Mouse (Mus musculus) embryonic facial prominence, embryonic 11.5 days (tissue): Measurements from ENCODE around the gene Pxmp2. TPM values are rescaled to one million over a fixed set of nuclear protein-coding genes. Genes with fewer than 3 reads are reported as not detected.

Experiments used
- ATAC-seq: fragments of 200-750 bp; cut with Nextera tagmentation; replicated peaks from 2 replicates; pipeline ENCODE4 v1.8.0; 2017; ENCODE audit warnings: low read depth; ENCODE audit not compliant: insufficient number of reproducible peaks, low FRiP score, low TSS enrichment
- DNase-seq: peaks from one replicate; pipeline ENCODE4 v3.0.0-alpha.2; 2015; ENCODE audit warnings: low spot score
- H3K27ac ChIP-seq: fragments of 300-500 bp; sonication (generic); replicated peaks from 2 replicates; pipeline ENCODE4 v1.5.1; 2014; ENCODE audit warnings: mild to moderate bottlenecking, low read depth, low read length, control low read depth
- H3K27me3 ChIP-seq: fragments of 300-500 bp; sonication (generic); 2 replicates; pipeline ENCODE4 v1.6.1; 2014; ENCODE audit warnings: mild to moderate bottlenecking, low read length, moderate library complexity, mixed read lengths; ENCODE audit not compliant: control insufficient read depth, insufficient read depth
- H3K36me3 ChIP-seq: fragments of 300-500 bp; sonication (generic); replicated peaks from 2 replicates; pipeline ENCODE4 v1.6.1; 2014; ENCODE audit warnings: low read depth, mild to moderate bottlenecking, low read length, moderate library complexity, mixed read lengths; ENCODE audit not compliant: control insufficient read depth, insufficient read depth
- H3K4me1 ChIP-seq: fragments of 300-500 bp; sonication (generic); 2 replicates; pipeline ENCODE4 v1.6.1; 2014; ENCODE audit warnings: low read length, mixed read lengths; ENCODE audit not compliant: control insufficient read depth, insufficient read depth
- H3K4me2 ChIP-seq: fragments of 300-500 bp; sonication (generic); 2 replicates; pipeline ENCODE4 v1.6.1; 2014; ENCODE audit warnings: low read depth, mild to moderate bottlenecking, control low read depth, low read length, moderate library complexity
- H3K4me3 ChIP-seq: fragments of 300-500 bp; sonication (generic); 2 replicates; pipeline ENCODE4 v1.5.1; 2014; ENCODE audit warnings: low read depth, low read length, control low read depth
- H3K9ac ChIP-seq: fragments of 300-500 bp; sonication (generic); replicated peaks from 2 replicates; pipeline ENCODE4 v1.6.1; 2014; ENCODE audit warnings: mild to moderate bottlenecking, control low read depth, low read length
- H3K9me3 ChIP-seq: fragments of 300-500 bp; sonication (generic); replicated peaks from 2 replicates; pipeline ENCODE4 v1.6.1; 2016; ENCODE audit warnings: mild to moderate bottlenecking, low read length, inconsistent platforms, mixed read lengths; ENCODE audit not compliant: control insufficient read depth
- WGBS: fragments of 180-500 bp; shearing (Covaris S2); extraction: QIAGEN DNeasy Blood & Tissue Kit; methylation state at CpG from one replicate; pipeline ENCODE4 v1.1.7; 2014; 5-methylcytosine and 5-hydroxymethylcytosine counted together
- polyA plus RNA-seq: library from polyadenylated mRNA; unstranded; fragments of >200 nt; fragmentation: Nextera tagmentation; extraction: Ambion mirVana; gene quantifications from 2 replicates; pipeline ENCODE4 v1.2.1, GENCODE M21; 2014

The Pxmp2 gene
- polyA plus RNA-seq, 1 experiment from 2014 or later = 7.8 TPM

DNA sequence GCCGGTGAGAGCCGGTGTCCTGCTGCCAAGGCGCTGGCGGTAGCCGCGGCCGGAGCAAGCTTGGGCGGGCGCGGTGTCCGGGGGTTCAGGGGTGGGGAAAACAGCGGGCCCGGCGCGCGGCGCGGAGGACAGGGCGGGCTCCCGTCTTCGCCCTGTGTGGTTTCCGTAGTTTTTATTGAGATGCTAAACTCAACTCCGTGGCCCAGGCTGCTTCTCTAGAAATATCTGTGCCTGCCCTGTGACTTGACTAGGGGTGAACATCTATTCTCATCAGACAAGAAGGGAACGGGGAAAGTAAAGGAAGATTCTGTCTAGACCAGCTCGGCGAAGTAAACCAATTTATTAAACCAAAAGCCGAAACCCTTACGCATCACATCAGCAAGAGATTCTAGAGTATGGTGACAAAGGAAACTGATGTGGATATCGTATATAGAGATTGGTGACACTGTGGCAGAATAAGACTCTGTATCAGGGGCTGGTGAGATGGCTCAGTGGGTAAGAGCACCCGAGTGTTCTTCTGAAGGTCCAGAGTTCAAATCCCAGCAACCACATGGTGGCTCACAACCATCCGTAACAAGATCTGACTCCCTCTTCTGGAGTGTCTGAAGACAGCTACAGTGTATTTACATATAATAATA lies 579 bp upstream of the Pxmp2 start:
- peak overlapping the region; percentile 90 for H3K4me2 ChIP-seq
- WGBS = 3% methylated on average over 30 of the region's 31 CpGs
- H3K9ac ChIP-seq = peak overlapping the region; percentile 85
- no peaks in the 10 kb centered on the region for H3K4me1 ChIP-seq
- H3K4me3 ChIP-seq = peak overlapping the region; percentile 66
- H3K27me3 ChIP-seq = peaks cover 8% of the 10 kb centered on the region; the same call in 1 of the 2 replicates
- DNase-seq (no peak), ATAC-seq (peak; percentile 72)
- H3K27ac ChIP-seq = peak overlapping the region; percentile 38; the same call in 1 of the 2 replicates
- H3K36me3 ChIP-seq = no peaks in the 10 kb centered on the region; the same call in 1 of the 2 replicates
- no peaks in the 10 kb centered on the region for H3K9me3 ChIP-seq

DNA sequence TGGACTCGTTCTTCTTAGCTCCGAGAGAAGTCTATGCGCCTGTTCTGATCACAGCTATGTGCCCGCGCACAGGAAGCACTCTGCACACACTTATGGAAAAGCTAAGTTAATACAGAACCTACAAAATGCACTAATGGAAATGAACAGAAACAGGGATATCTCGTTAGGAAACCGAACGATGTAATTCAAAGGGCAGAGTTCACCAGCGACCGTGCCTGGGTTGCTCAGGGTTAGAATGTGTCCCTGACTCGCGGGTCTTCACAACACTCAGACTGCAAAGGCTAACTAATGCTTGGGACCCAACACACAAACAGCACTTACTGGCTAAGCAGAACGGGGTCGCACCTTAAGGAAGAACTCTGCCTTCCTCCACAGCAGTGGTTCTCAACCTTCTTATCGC lies 830 bp downstream of the Pxmp2 start:
- Histone ChIP-seq H3K9ac (peak overlapping the region; percentile 18; the same call in 1 of the 2 replicates), H3K27me3 (peaks cover 8% of the 10 kb centered on the region; the same call in 1 of the 2 replicates), H3K36me3 (no peaks in the 10 kb centered on the region), H3K4me1 (no peaks in the 10 kb centered on the region), H3K4me2 (peak overlapping the region; percentile 90), H3K27ac (no peak overlapping the region), H3K4me3 (peak overlapping the region; percentile 66), H3K9me3 (no peaks in the 10 kb centered on the region)
- ATAC-seq = no peak
- peak; percentile 5 for DNase-seq
- WGBS = 9% methylated on average over 15 of the region's 15 CpGs

- no peak overlapping the region for H3K4me3 ChIP-seq
- H3K4me1 ChIP-seq = no peaks in the 10 kb centered on the region
- no peak for ATAC-seq
- H3K4me2 ChIP-seq = no peak overlapping the region; the same call in 1 of the 2 replicates
- 9% methylated on average over 4 of the region's 4 CpGs for WGBS
- peaks cover 8% of the 10 kb centered on the region; the same call in 1 of the 2 replicates for H3K27me3 ChIP-seq
- no peak overlapping the region for H3K27ac ChIP-seq
- peak; percentile 65 for DNase-seq
- H3K9ac ChIP-seq = no peak overlapping the region
- no peaks in the 10 kb centered on the region for H3K36me3 ChIP-seq
- H3K9me3 ChIP-seq = no peaks in the 10 kb centered on the region
Observed at GRCm38 (mm10) chr5:110284536-110284935, 1.4 kb downstream of the Pxmp2 start.

DNA sequence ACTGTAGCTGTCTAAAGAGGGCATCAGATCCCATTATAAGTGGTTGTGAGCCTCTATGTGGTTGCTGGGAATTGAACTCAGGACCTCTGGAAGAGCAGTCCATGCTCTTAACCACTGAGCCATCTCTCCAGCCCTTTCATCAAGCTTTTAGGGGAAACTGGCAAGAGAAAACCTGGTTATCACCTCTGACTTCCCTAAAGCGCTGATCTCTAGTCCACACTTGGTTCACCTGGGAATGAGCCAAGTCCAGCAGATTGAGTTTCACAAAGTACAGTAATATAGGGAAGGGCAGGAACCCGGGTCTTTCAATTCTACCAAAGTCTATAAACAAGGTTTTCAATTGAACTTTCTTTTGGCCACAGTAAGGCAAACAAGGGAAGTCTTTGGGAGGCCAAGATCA lies 4.0 kb downstream of the Pxmp2 start:
- Histone ChIP-seq H3K9ac (no peak overlapping the region), H3K4me1 (no peaks in the 10 kb centered on the region), H3K27me3 (peaks cover 8% of the 10 kb centered on the region; the same call in 1 of the 2 replicates), H3K27ac (no peak overlapping the region), H3K4me2 (no peak overlapping the region), H3K36me3 (no peaks in the 10 kb centered on the region), H3K4me3 (no peak overlapping the region), H3K9me3 (no peaks in the 10 kb centered on the region)
- no peak for DNase-seq
- ATAC-seq = no peak
- WGBS = 83% methylated on average over 2 of the region's 2 CpGs

- ATAC-seq (peak; percentile 56), DNase-seq (no peak)
- WGBS = 100% methylated on average over 1 of the region's 1 CpGs
Observed at GRCm38 (mm10) chr5:110276910-110277309, 9.1 kb downstream of the Pxmp2 start.

GRCm38 (mm10) chr5:110276391-110276790 lies 9.6 kb downstream of the Pxmp2 start:
- H3K4me1 ChIP-seq = no peaks in the 10 kb centered on the region
- 74% methylated on average over 2 of the region's 2 CpGs for WGBS
- H3K9me3 ChIP-seq = no peaks in the 10 kb centered on the region
- DNase-seq (no peak), ATAC-seq (no peak)
- H3K4me3 ChIP-seq = no peak overlapping the region
- H3K27ac ChIP-seq = no peak overlapping the region
- H3K27me3 ChIP-seq = no peaks in the 10 kb centered on the region
- no peak overlapping the region for H3K4me2 ChIP-seq
- no peaks in the 10 kb centered on the region for H3K36me3 ChIP-seq
- no peak overlapping the region for H3K9ac ChIP-seq

More at GRCm38 (mm10) chr5:110276910-110277309, 9.1 kb downstream of the Pxmp2 start:
- Histone ChIP-seq H3K27me3 (no peaks in the 10 kb centered on the region), H3K27ac (no peak overlapping the region), H3K4me3 (no peak overlapping the region), H3K4me1 (no peaks in the 10 kb centered on the region), H3K9me3 (no peaks in the 10 kb centered on the region), H3K4me2 (no peak overlapping the region), H3K36me3 (no peaks in the 10 kb centered on the region), H3K9ac (no peak overlapping the region)

GRCm38 (mm10) chr5:110274846-110275245 lies 11.1 kb downstream of the Pxmp2 start:
- Histone ChIP-seq H3K9ac (no peak overlapping the region), H3K27ac (no peak overlapping the region), H3K4me1 (no peaks in the 10 kb centered on the region), H3K9me3 (no peaks in the 10 kb centered on the region), H3K4me2 (no peak overlapping the region), H3K27me3 (no peaks in the 10 kb centered on the region), H3K4me3 (no peak overlapping the region), H3K36me3 (no peaks in the 10 kb centered on the region)
- DNase-seq = no peak
- WGBS = 58% methylated on average over 2 of the region's 2 CpGs
- no peak for ATAC-seq

GRCm38 (mm10) chr5:110274147-110274546 lies 11.8 kb downstream of the Pxmp2 start:
- no peak overlapping the region for H3K4me3 ChIP-seq
- H3K9me3 ChIP-seq = no peaks in the 10 kb centered on the region
- no peak overlapping the region for H3K4me2 ChIP-seq
- H3K36me3 ChIP-seq = no peaks in the 10 kb centered on the region
- no peaks in the 10 kb centered on the region for H3K27me3 ChIP-seq
- DNase-seq (no peak), ATAC-seq (no peak)
- no peak overlapping the region for H3K9ac ChIP-seq
- H3K27ac ChIP-seq = no peak overlapping the region
- WGBS = 82% methylated on average over 4 of the region's 4 CpGs
- H3K4me1 ChIP-seq = no peaks in the 10 kb centered on the region
